Mouse (Mus musculus) lung, postnatal 0 days (tissue): ENCODE measurements around the gene Mrpl43.

Experiments used
- CTCF ChIP-seq: IDR thresholded peaks from 2 replicates; pipeline ENCODE4 v1.5.1; 2016; ENCODE audit warnings: antibody characterized with exemption, mild to moderate bottlenecking
- EP300 ChIP-seq: IDR thresholded peaks from 2 replicates; pipeline ENCODE4 v1.6.1; 2016; ENCODE audit warnings: antibody characterized with exemption, mild to moderate bottlenecking, control low read depth

DNA sequence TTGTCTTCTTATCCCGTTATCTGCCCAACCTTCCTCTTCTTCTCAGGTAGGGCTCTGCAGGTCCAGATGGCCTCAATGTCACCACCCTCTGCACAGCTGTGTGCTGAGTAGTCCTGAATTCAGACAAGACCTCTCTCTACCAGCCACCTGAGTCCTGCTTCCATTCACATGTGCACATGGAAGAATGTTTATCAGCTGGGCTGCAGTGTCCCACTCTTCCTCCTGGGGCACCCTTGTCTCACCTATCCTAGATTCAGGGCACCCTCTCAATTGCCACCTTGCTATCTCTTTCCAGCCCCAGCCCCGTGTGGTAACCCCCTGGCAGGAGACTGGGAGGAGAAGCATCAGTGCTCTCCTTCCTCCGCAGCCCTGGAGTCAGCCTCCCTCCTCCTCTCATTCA, 3.9 kb downstream of the Mrpl43 start:
- TF ChIP-seq EP300 (no peak), CTCF (peak; percentile 46)
